7 mouse cellular contexts compared by ENCODE assay signal in genomic region chr1:185229406-185230201, GRCm38 (mm10). TPM values are rescaled to one million over a fixed set of nuclear protein-coding genes. Genes with fewer than 3 reads are reported as not detected.
DNase-seq lines count a peak whose midpoint lies in the region; ATAC-seq and TF ChIP-seq lines count a peak whose summit lies in the region.

No protein-coding gene starts in this region.

- no peak overlapping the region for H3K4me3 ChIP-seq in limb, embryonic 11.5 days (ENCODE audit: low read depth, low read length)
- no peak overlapping the region for H3K4me3 ChIP-seq in olfactory bulb, adult 2 months (ENCODE audit: insufficient read depth, low read depth, low read length)

- no peak for TF ChIP-seq POLR2A in olfactory bulb, adult 2 months (IDR thresholded peaks at IDR 0.05; ENCODE audit: insufficient read depth, low read depth, low read length)

- peak overlapping the region; percentile 7; the same call in 1 of the 2 replicates for H3K9ac ChIP-seq in limb, embryonic 11.5 days (ENCODE audit: low read length)

- ATAC-seq in limb, embryonic 11.5 days (ENCODE audit: insufficient number of reproducible peaks, low FRiP score, low TSS enrichment, low read depth), result no peak

- H3K36me3 ChIP-seq in limb, embryonic 11.5 days (ENCODE audit: control insufficient read depth, insufficient read depth, low read length), result no peaks in the 10 kb centered on the region; the same call in 1 of the 2 replicates

- intact Hi-C loops in left cerebral cortex, postnatal 14 days (cut with DNase I), result no loop called here
- intact Hi-C loops in left cerebral cortex, postnatal 4 days (cut with DNase I), result no loop called here

- TF ChIP-seq CTCF in olfactory bulb, adult 2 months (IDR thresholded peaks at IDR 0.05; ENCODE audit: insufficient read depth, low read depth, low read length), result no peak

- H3K9me3 ChIP-seq in limb, embryonic 11.5 days (ENCODE audit: control insufficient read depth, low read length), result no peaks in the 10 kb centered on the region

- H3K27me3 ChIP-seq in limb, embryonic 11.5 days (ENCODE audit: control insufficient read depth, insufficient read depth, low read length), result no peaks in the 10 kb centered on the region

- no peak overlapping the region for H3K4me2 ChIP-seq in limb, embryonic 11.5 days (ENCODE audit: low read depth, severe bottlenecking)

- peak; percentile 23 to 41 for DNase-seq in left cerebral cortex, postnatal 14 days (ENCODE audit: low spot score in 2 of 2)
- DNase-seq in left cerebral cortex, postnatal 4 days, result no peak
- DNase-seq in adrenal gland, postnatal 25 days, result peak; percentile 65
- DNase-seq in gastrocnemius, postnatal 10 days, result peak; percentile 19
- no peak for DNase-seq in limb, embryonic 11.5 days (ENCODE audit: low spot score)
- DNase-seq in kidney, postnatal 14 days, result no peak

- H3K4me1 ChIP-seq in limb, embryonic 11.5 days (ENCODE audit: control insufficient read depth, insufficient read depth, low read length), result peaks cover 4% of the 10 kb centered on the region; the same call in 1 of the 2 replicates
- H3K4me1 ChIP-seq in olfactory bulb, adult 2 months (ENCODE audit: control insufficient read depth, insufficient read depth, low read length), result peaks cover 10% of the 10 kb centered on the region

- WGBS in limb, embryonic 11.5 days, result 51% methylated on average over 7 of the region's 7 CpGs
- WGBS in olfactory bulb, adult 2 months, result 66% methylated on average over 7 of the region's 7 CpGs

- 0 out of 2 replicates have a peak overlapping the region, but pooled peaks have one; percentile 12 for H3K27ac ChIP-seq in limb, embryonic 11.5 days (replicated peaks; ENCODE audit: low read depth, low read length)
- H3K27ac ChIP-seq in olfactory bulb, adult 2 months (ENCODE audit: insufficient read depth, low read depth, low read length), result 0 out of 2 replicates have a peak overlapping the region, but pooled peaks have one; percentile 1

RNA-seq across cellular contexts. Expression of gene Rab3gap2, which starts 25.7 kb away (rescaled TPM):
- total RNA-seq in left cerebral cortex, postnatal 14 days (2021), result 10 to 100 TPM; 65.2 to 71.2 TPM
- total RNA-seq in left cerebral cortex, postnatal 4 days (2021), result 10 to 100 TPM; 51.9 to 52.7 TPM
- 60.8 and 62.2 TPM in 2 replicates for total RNA-seq in adrenal gland, postnatal 25 days (2021)
- total RNA-seq in gastrocnemius, postnatal 10 days (2021), result 10 to 100 TPM; 16.5 to 22.5 TPM
- 22.0 and 25.0 TPM in 2 replicates for polyA plus RNA-seq in limb, embryonic 11.5 days (2014; fragmentation: Nextera tagmentation; extraction: Ambion mirVana)
- polyA plus RNA-seq in olfactory bulb, adult 2 months (2012; ENCODE audit: insufficient read depth, insufficient read length, low replicate concordance, missing spikeins), result not detected in 2 replicates

Comparison
In these comparisons a context has a peak if more than half of its experiments do, and no peak if none do; other contexts are left out.
1. DNase-seq: peak in left cerebral cortex, postnatal 14 days (2 of 2), adrenal gland, postnatal 25 days (single experiment) and gastrocnemius, postnatal 10 days (single experiment); none in left cerebral cortex, postnatal 4 days (single experiment), limb, embryonic 11.5 days (single experiment) and kidney, postnatal 14 days (single experiment).